Mouse (Mus musculus) limb, embryonic 12.5 days (tissue): ENCODE measurements around the gene Htr1d. TPM values are rescaled to one million over a fixed set of nuclear protein-coding genes. Genes with fewer than 3 reads are reported as not detected.
A peak's percentile ranks its signal among the peaks of the same experiment; 100 is the strongest.

ENCODE experiments used
- ATAC-seq: fragments of 200-750 bp; cut with Nextera tagmentation; 2 replicates; pipeline ENCODE4 v1.8.0; 2017; ENCODE audit warnings: low read depth, moderate TSS enrichment; ENCODE audit not compliant: insufficient number of reproducible peaks, insufficient read depth, low FRiP score, low TSS enrichment
- H3K27ac ChIP-seq: fragments of 300-500 bp; sonication (generic); 2 replicates; pipeline ENCODE4 v1.5.1; 2016; ENCODE audit warnings: mild to moderate bottlenecking, moderate library complexity
- H3K27me3 ChIP-seq: fragments of 300-500 bp; sonication (generic); 2 replicates; pipeline ENCODE4 v1.6.1; 2016; ENCODE audit warnings: mild to moderate bottlenecking, moderate library complexity
- H3K36me3 ChIP-seq: fragments of 300-500 bp; sonication (generic); 2 replicates; pipeline ENCODE4 v1.6.1; 2016; ENCODE audit warnings: mild to moderate bottlenecking, moderate library complexity
- H3K4me1 ChIP-seq: fragments of 300-500 bp; sonication (generic); replicated peaks from 2 replicates; pipeline ENCODE4 v1.6.1; 2016
- H3K4me2 ChIP-seq: fragments of 300-500 bp; sonication (generic); 2 replicates; pipeline ENCODE4 v1.6.1; 2016; ENCODE audit warnings: mild to moderate bottlenecking, moderate library complexity
- H3K4me3 ChIP-seq: fragments of 300-500 bp; sonication (generic); replicated peaks from 2 replicates; pipeline ENCODE4 v1.5.1; 2016; ENCODE audit warnings: mild to moderate bottlenecking
- H3K9ac ChIP-seq: fragments of 300-500 bp; sonication (generic); replicated peaks from 2 replicates; pipeline ENCODE4 v1.6.1; 2016; ENCODE audit warnings: mild to moderate bottlenecking, moderate library complexity
- H3K9me3 ChIP-seq: fragments of 300-500 bp; sonication (generic); 2 replicates; pipeline ENCODE4 v1.6.1; 2016; ENCODE audit warnings: mild to moderate bottlenecking, moderate library complexity
- WGBS: fragments of 180-500 bp; shearing (Covaris S2); methylation state at CpG from one replicate; pipeline ENCODE4 v1.1.7; 2016; 5-methylcytosine and 5-hydroxymethylcytosine counted together
- polyA plus RNA-seq: library from polyadenylated mRNA; unstranded; fragments of >200 nt; fragmentation: Nextera tagmentation; extraction: Ambion mirVana; gene quantifications from 2 replicates; pipeline ENCODE4 v1.2.1, GENCODE M21; 2016

The Htr1d gene
- polyA plus RNA-seq, 1 experiment from 2014 or later: 0.11 TPM

DNA sequence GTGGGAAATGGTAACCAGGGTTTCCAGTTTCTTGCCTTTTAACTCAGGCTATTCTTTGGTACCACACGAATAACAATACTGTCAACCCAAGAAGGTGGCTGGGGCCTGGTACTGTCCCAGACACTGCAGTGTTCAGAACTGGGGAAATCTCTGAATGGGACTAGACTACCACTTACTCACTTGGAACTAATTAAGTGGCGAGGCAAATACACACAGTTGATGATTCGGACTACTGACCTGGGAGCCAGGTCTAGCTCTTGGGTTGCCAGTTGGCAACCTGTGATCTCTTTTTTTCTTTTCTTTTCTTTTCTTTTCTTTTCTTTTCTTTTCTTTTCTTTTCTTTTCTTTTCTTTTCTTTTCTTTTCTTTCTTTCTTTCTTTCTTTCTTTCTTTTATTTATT, 29.0 kb downstream of the Htr1d start:
- no peaks in the 10 kb centered on the region for H3K9me3 ChIP-seq
- peaks cover 11% of the 10 kb centered on the region for H3K4me1 ChIP-seq
- no peak overlapping the region for H3K27ac ChIP-seq
- no peaks in the 10 kb centered on the region for H3K36me3 ChIP-seq
- no peak overlapping the region for H3K9ac ChIP-seq
- H3K4me2 ChIP-seq: no peak overlapping the region
- H3K4me3 ChIP-seq: no peak overlapping the region
- 70% methylated on average over 3 of the region's 3 CpGs for WGBS
- H3K27me3 ChIP-seq: no peaks in the 10 kb centered on the region
- no peak for ATAC-seq

DNA sequence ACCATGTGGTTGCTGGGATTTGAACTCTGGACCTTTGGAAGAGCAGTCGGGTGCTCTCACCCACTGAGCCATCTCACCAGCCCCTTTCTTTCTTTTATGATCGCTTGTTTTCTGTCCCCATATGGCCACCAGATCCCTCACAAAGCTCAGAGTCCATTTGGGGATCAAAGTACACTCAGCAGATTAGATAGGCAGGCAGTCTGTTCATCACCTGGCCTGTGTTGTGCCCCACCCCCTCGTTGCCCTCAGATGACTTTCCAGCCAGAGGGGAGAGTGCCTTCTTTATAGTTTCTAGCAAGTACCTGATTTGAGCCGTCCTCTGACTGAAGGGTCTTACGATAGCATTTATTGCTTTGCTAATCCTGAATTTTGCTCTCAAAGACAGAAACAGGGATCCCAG, 29.5 kb downstream of the Htr1d start:
- Histone ChIP-seq H3K9ac (no peak overlapping the region), H3K4me3 (no peak overlapping the region), H3K4me1 (peaks cover 11% of the 10 kb centered on the region), H3K9me3 (no peaks in the 10 kb centered on the region), H3K27ac (no peak overlapping the region), H3K27me3 (no peaks in the 10 kb centered on the region), H3K4me2 (no peak overlapping the region), H3K36me3 (no peaks in the 10 kb centered on the region)
- no peak for ATAC-seq
- 13% methylated on average over 5 of the region's 5 CpGs for WGBS

DNA sequence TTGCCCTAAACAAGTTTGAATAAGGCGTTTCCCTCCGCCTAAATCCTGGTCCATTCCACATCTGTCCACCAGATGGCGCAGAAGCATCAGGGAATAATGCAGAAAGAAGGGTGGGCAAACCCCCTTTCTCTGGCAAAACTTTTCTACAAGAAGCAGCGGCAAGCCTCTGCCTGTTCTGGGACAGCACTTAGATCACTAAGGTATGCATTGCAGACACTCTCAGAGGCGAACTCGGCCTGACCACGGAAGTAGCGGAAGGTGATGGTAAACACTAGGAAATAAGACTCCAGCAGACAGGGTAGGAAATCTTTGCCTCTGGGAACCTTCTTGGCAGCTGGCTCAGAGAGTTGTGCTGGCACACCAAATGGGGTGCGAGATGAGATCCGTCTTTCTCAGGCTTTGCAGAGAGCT, 31.5 kb downstream of the Htr1d start:
- 0 out of 2 replicates have a peak, but pooled peaks have one; percentile 31 for ATAC-seq
- H3K4me2 ChIP-seq: peak overlapping the region; percentile 46

DNA sequence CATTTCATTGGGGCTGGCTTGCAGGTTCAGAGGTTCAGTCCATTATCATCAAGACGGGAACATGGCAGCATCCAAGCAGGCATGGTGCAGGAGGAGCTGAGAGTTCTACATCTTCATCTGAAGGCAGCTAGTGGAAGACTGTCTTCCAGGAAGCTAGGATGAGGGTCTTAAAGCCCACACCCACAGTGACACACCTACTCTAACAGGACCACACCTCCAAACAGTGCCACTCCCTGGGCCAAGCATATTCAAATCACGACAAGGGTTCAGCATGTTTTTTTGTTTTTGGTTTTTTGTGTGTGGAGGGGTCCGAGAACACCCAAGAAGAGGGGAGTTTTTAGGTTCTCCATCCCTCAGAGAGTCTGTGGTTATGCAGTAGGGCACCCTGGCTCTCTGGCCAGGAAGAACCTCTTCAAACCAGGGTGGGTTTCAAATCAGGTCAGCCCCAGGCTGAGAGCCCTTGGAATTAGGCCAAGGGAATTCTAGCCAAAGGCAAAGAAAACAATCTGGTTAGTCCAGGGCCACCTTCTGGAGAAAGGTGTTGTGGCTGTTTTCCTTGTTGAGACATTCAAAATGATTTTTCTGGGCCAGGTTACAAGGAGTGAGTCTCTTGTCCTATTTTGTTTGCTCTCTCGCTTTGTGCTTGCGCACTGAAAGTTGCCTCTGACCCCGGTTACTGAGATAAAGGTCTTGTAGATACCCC, 33.3 kb downstream of the Htr1d start:
- 89% methylated on average over 6 of the region's 6 CpGs for WGBS
- Histone ChIP-seq H3K9ac (no peak overlapping the region), H3K27me3 (peaks cover 18% of the 10 kb centered on the region), H3K4me2 (no peak overlapping the region), H3K36me3 (no peaks in the 10 kb centered on the region), H3K27ac (no peak overlapping the region), H3K9me3 (no peaks in the 10 kb centered on the region), H3K4me3 (no peak overlapping the region), H3K4me1 (peaks cover 9% of the 10 kb centered on the region)
- ATAC-seq: no peak

More for the DNA sequence above, 31.5 kb downstream of the Htr1d start:
- H3K27me3 ChIP-seq: peaks cover 5% of the 10 kb centered on the region; the same call in 1 of the 2 replicates
- H3K9me3 ChIP-seq: no peaks in the 10 kb centered on the region
- no peak overlapping the region for H3K27ac ChIP-seq
- no peaks in the 10 kb centered on the region for H3K36me3 ChIP-seq
- H3K4me3 ChIP-seq: peak overlapping the region; percentile 12
- H3K9ac ChIP-seq: no peak overlapping the region
- WGBS: 6% methylated on average over 10 of the region's 10 CpGs
- H3K4me1 ChIP-seq: peaks cover 11% of the 10 kb centered on the region

DNA sequence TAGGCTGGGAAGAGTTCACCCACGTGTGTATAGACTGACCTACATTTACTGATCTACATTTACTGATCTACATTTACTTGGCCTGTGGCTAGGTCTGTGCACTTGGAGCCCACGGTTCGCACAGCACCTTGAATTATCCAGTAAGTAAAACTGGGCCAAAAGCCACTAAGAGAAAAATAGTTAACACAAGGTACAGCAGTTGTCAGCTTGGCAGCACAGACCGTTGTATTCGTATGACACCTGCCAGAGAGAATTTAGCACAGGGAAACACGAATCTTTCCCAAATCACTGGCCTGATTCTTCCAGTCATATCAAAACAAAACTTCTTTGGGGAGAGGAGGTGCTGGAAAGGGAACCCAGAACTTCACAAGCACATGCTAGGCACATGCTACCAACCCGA, 35.0 kb downstream of the Htr1d start:
- Histone ChIP-seq H3K9me3 (no peaks in the 10 kb centered on the region), H3K27me3 (peaks cover 34% of the 10 kb centered on the region), H3K4me2 (no peak overlapping the region), H3K9ac (no peak overlapping the region), H3K4me1 (peaks cover 21% of the 10 kb centered on the region), H3K4me3 (no peak overlapping the region), H3K36me3 (no peaks in the 10 kb centered on the region), H3K27ac (no peak overlapping the region)
- 83% methylated on average over 7 of the region's 7 CpGs for WGBS
- ATAC-seq: no peak

DNA sequence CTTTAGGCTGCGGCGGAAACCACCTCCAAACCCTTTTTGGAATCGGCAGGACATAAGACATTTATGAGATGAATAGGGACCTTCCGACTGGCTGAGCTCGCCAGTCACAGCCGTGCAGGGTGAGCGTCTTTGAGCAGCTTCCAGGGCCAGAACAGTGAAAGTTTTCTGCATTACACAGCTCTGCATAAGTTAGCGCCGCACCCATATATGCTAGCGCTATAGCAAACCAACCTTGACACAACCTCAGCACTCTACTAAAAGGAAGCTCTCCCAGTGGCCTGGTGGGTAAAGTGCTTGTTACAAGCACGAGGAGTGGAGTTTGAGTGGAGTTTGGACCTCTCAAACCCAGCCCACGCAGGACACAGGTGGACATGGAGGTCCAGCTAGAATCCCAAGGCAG, 35.9 kb downstream of the Htr1d start:
- Histone ChIP-seq H3K36me3 (no peaks in the 10 kb centered on the region), H3K4me3 (no peak overlapping the region), H3K9ac (no peak overlapping the region), H3K4me1 (peaks cover 25% of the 10 kb centered on the region), H3K9me3 (no peaks in the 10 kb centered on the region), H3K27ac (no peak overlapping the region), H3K27me3 (peaks cover 43% of the 10 kb centered on the region), H3K4me2 (no peak overlapping the region)
- no peak for ATAC-seq
- 87% methylated on average over 12 of the region's 12 CpGs for WGBS

DNA sequence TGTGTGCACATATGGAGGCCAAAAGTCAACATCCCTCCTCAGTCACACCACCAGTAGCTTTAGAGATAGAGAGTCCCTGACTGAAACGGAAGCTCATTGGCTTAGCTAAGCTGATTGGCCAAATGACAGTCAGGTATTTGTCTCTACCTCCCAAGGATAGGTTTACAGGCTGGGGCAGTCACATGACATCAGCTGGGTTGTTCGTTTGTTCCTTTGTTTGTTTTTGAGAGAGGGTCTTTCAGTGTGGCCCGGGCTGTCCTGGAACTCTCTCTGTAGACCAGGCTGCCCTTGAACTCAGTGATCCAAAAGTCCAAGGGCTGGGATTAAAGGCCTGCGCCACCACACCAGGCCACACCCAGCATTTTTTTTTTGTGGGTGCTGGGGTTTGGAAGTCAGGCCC, 37.9 kb downstream of the Htr1d start:
- no peak overlapping the region for H3K4me3 ChIP-seq
- no peaks in the 10 kb centered on the region for H3K9me3 ChIP-seq
- H3K36me3 ChIP-seq: no peaks in the 10 kb centered on the region
- H3K4me1 ChIP-seq: peaks cover 36% of the 10 kb centered on the region
- H3K4me2 ChIP-seq: no peak overlapping the region
- no peak overlapping the region for H3K27ac ChIP-seq
- no peak for ATAC-seq
- WGBS: 33% methylated on average over 4 of the region's 4 CpGs
- H3K9ac ChIP-seq: no peak overlapping the region
- H3K27me3 ChIP-seq: peaks cover 56% of the 10 kb centered on the region

DNA sequence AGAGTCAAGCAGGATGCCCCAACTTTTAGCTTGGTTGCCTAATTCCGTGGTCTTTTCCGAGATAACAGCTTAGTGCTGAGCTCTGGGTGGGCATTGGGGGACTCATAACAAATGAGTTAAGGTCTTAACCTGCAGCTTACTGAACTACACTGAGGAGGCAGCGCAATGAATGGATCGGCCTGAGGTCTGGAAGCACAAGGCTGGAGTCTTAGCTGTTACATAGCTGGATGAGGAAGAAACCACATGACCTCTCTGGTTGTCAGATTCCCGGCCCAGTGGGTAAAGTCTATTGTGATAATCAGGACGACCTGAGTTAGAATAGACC, 38.4 kb downstream of the Htr1d start:
- Histone ChIP-seq H3K4me3 (peak overlapping the region; percentile 69), H3K4me1 (peaks cover 39% of the 10 kb centered on the region), H3K9me3 (no peaks in the 10 kb centered on the region), H3K36me3 (no peaks in the 10 kb centered on the region), H3K27me3 (peaks cover 56% of the 10 kb centered on the region), H3K9ac (no peak overlapping the region; the same call in 1 of the 2 replicates), H3K4me2 (peak overlapping the region; percentile 99), H3K27ac (no peak overlapping the region)
- WGBS: 18% methylated on average over 6 of the region's 6 CpGs
- ATAC-seq: no peak; the same call in 1 of the 2 replicates

DNA sequence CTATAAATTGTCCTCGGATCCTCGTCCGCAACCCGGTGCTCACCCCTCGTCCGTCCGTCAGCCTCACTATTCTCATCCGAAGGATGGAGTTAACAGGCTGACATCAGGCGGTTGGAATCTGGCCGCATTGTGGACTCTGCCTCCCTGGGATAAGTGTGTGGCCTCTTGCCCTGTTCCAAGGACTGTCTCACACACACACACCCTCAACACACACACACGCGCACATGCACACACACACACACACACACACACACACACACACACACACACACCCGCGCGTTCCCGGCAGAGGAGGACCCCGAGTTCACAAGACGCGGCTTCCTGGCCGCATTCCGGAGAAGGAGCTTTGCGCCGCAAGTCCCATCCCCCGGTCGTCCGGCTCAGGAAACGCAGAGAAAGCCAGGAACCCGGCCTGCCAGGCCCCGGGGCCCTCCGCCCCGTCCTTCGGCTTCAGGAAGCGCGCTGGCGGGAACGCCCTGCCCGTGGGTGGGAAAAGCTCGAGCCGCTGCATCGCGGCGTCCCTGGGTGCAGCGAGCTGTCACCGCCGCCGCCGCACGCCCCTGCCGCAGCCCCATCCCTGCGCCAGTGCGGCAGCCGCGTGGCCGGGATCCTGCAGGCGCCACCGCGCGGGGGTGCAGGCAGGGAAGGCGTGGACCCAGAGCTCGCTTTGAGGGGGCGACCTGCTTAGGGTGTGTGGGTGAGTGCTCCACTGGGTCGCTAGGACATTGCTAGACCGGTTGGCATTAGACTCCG, 38.9 kb downstream of the Htr1d start, which contains the start of gene 6030445D17Rik:
TSS of gene 6030445D17Rik (plus strand) at position 165 of the 753 bp plus-strand sequence.
- Histone ChIP-seq H3K27me3 (peaks cover 56% of the 10 kb centered on the region), H3K4me3 (peak within 1 kb of the TSS; percentile 69), H3K27ac (no peak within 1 kb of the TSS), H3K9ac (peak within 1 kb of the TSS; percentile 73), H3K9me3 (no peaks in the 10 kb centered on the region), H3K36me3 (no peaks in the 10 kb centered on the region), H3K4me2 (peak within 1 kb of the TSS; percentile 99), H3K4me1 (peaks cover 39% of the 10 kb centered on the region)
- ATAC-seq: peak; percentile 34; the same call in 1 of the 2 replicates
- WGBS: under 1% methylated on average over 64 of the region's 64 CpGs

DNA sequence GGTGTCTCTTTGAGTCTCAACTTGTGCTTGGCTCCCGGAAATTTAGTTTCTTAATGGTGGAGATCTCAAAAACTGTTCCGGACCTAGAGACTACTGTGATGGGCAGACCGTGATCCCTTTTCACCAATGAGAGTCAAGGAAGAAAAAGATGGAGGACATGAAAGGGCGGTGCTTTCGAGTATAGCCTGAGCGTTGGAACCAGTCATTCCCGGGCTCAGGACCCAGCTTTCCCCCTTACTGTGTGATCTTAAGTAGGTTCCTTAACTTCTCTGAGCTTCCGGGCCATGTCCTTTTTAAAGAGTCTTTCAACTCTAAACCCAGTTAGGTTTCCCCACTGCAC, 39.5 kb downstream of the Htr1d start:
- peak; percentile 69; the same call in 1 of the 2 replicates for ATAC-seq
- Histone ChIP-seq H3K27me3 (peaks cover 56% of the 10 kb centered on the region), H3K27ac (no peak overlapping the region), H3K4me2 (peak overlapping the region; percentile 99), H3K36me3 (no peaks in the 10 kb centered on the region), H3K9me3 (no peaks in the 10 kb centered on the region), H3K4me1 (peaks cover 39% of the 10 kb centered on the region), H3K9ac (peak overlapping the region; percentile 73; the same call in 1 of the 2 replicates), H3K4me3 (peak overlapping the region; percentile 69)
- WGBS: under 1% methylated on average over 8 of the region's 8 CpGs

DNA sequence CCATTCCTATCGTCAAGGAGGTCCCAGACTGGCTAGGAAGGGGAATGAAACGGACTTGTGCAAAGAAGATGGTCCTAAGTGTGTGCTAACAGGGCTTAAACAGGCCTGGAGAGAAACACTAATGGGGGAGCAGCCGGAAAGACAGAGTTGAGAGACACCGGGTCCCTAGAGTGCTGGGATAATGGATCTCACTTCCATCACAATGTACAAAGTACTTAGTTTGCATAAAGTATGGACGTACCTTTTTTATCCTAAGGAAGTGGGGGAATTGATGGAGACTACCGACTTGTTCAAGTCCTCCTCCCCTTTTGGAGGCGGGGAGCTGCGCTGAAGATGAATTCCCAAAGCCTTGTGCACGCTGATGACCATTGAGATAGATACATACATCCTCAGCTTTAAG, 40.1 kb downstream of the Htr1d start:
- Histone ChIP-seq H3K27me3 (peaks cover 56% of the 10 kb centered on the region), H3K4me1 (peaks cover 39% of the 10 kb centered on the region)

More for the DNA sequence above, 40.1 kb downstream of the Htr1d start:
- Histone ChIP-seq H3K9me3 (no peaks in the 10 kb centered on the region), H3K36me3 (no peaks in the 10 kb centered on the region), H3K27ac (no peak overlapping the region), H3K4me2 (peak overlapping the region; percentile 99), H3K9ac (no peak overlapping the region), H3K4me3 (peak overlapping the region; percentile 69)
- no peak for ATAC-seq
- WGBS: 15% methylated on average over 9 of the region's 9 CpGs
